Mouse (Mus musculus) thymus, postnatal 25 days (tissue): ENCODE results near the gene Olfr883.

Experiments
- DNase-seq: peaks from one replicate; pipeline ENCODE4 v3.0.0; 2022

Gene Olfr883

GRCm38 (mm10) chr9:38025508-38025907, at the start of gene Olfr883:
Gene Olfr883 (plus strand): TSS chr9:38025808.
- DNase-seq: no peak

DNA sequence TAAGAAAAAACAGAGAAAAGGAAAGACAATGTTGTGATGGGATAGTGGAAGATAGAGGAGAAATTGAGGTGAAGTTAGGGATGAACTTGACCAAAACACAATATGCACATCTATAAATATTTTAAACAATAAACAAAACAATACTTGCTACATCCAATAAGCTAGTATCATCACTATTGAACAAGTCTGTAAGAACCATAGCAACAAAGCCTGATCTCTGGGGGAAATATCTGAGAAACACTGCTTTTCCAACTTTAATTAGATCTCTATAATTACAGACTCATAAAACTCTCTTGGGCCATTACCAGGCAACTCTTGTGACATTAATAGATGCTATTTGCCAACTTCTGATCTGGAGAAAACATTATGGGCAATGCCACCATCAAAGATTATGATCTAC, 34.1 kb upstream of the Olfr883 start, which contains the start of gene Olfr881:
Olfr881 (plus strand) TSS at position 301 of the 400 bp plus-strand sequence.
- no peak for DNase-seq

GRCm38 (mm10) chr9:37998581-37999204, 26.9 kb upstream of the Olfr883 start:
- DNase-seq: no peak

DNA sequence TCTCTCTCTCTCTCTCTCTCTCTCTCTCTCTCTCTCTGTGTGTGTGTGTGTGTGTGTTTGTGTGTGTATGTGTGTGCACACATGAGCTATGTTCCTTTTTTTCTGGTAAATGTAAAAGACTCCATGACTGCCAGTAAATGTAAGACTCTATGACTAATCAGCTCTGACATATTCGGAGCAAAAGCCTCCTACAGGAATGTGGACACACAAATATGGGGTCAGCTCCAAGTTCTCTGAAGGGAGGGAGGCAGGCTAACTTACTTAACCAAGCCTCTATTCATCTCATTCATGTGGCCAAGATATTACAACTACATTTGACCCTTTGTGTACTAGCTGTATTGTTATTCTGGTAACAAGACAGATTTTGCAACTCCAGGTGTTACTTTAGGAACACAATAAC, 25.6 kb upstream of the Olfr883 start:
- DNase-seq: no peak

DNA sequence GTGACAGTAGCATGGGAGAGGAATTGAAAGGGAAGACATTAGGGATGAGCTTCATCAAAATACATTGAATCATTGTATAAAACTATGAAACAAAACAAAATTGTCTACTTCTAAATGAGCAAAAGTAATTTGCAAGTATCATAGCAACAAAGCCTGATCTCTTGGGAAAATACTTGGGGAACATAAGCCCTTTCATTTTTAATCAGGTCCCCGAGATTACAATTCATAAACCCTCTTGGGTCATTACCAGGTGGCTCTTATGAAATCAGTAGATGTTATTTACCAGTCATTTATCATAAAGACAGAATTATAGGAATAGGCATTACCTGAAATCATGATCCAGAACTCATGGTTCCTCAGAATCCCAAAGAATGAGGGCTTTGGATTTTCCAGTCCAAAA, 20.6 kb downstream of the Olfr883 start, which contains the start of gene Olfr884:
Olfr884 (plus strand) TSS at position 301 of the 400 bp plus-strand sequence.
- no peak for DNase-seq

DNA sequence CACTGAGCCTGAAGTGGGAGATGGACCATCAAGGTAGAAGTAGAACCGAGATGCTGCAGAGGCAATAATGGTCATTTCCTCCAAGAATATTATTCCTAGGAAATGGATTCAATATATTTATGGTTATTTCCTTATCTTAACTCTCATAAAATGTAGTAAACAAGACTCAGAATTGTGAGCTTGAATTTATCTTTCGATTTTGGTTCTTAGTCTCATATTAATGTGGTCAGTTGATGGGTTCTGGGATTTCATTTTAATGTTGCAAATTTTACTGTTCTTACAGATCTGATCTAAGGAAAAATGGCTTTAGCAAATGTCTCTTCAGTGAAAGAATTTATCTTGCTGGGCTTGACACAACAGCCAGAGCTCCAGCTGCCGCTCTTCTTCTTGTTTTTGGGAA, 35.4 kb downstream of the Olfr883 start, which contains the start of gene Olfr885:
Olfr885 (plus strand) TSS at position 301 of the 400 bp plus-strand sequence.
- DNase-seq: no peak
